Mouse (Mus musculus) forebrain, embryonic 14.5 days (tissue): ENCODE measurements at regions not wholly inside any gene's neighbourhood (a gene's known extent, or its start where the extent isn't known, plus 50 kb on each side); places are given as distances from the start of the nearest gene placed in this dataset.
A peak's percentile ranks its signal among the peaks of the same experiment; 100 is the strongest.

ENCODE experiments used
- ATAC-seq: fragments of 200-750 bp; cut with Nextera tagmentation; 2 replicates; pipeline ENCODE4 v1.8.0; 2017; ENCODE audit warnings: mild to moderate bottlenecking, moderate library complexity
- DNase-seq: peaks from one replicate; pipeline ENCODE4 v3.0.0-alpha.2; 2015; ENCODE audit warnings: low spot score
- H3K27ac ChIP-seq: fragments of 300-500 bp; sonication (generic); 2 replicates; pipeline ENCODE4 v1.5.1; 2014; ENCODE audit warnings: low read depth, mild to moderate bottlenecking, control low read depth, low read length, moderate library complexity
- H3K27me3 ChIP-seq: fragments of 300-500 bp; sonication (generic); replicated peaks from 2 replicates; pipeline ENCODE4 v1.6.1; 2014; ENCODE audit warnings: low read length, control low read depth, mixed read lengths; ENCODE audit not compliant: control insufficient read depth, insufficient read depth
- H3K36me3 ChIP-seq: fragments of 300-500 bp; sonication (generic); 2 replicates; pipeline ENCODE4 v1.6.1; 2014; ENCODE audit warnings: low read length, control low read depth; ENCODE audit not compliant: control insufficient read depth, insufficient read depth
- H3K4me1 ChIP-seq: fragments of 300-500 bp; sonication (generic); 2 replicates; pipeline ENCODE4 v1.6.1; 2014; ENCODE audit warnings: antibody characterized with exemption, low read length, control low read depth; ENCODE audit not compliant: control insufficient read depth, insufficient read depth
- H3K4me2 ChIP-seq: fragments of 300-500 bp; sonication (generic); 2 replicates; pipeline ENCODE4 v1.6.1; 2014; ENCODE audit warnings: mild to moderate bottlenecking, control low read depth, low read length
- H3K4me3 ChIP-seq: fragments of 300-500 bp; sonication (generic); 2 replicates; pipeline ENCODE4 v1.5.1; 2014; ENCODE audit warnings: low read depth, low read length, control low read depth
- H3K9ac ChIP-seq: fragments of 300-500 bp; sonication (generic); 2 replicates; pipeline ENCODE4 v1.6.1; 2014; ENCODE audit warnings: mild to moderate bottlenecking, low read length, control low read depth, moderate library complexity
- H3K9me3 ChIP-seq: fragments of 300-500 bp; sonication (generic); replicated peaks from 2 replicates; pipeline ENCODE4 v1.6.1; 2016; ENCODE audit warnings: low read length, control low read depth, mixed read lengths; ENCODE audit not compliant: control insufficient read depth
- WGBS: fragments of 180-500 bp; shearing (Covaris S2); extraction: QIAGEN DNeasy Blood & Tissue Kit; methylation state at CpG from one replicate; pipeline ENCODE4 v1.1.7; 2014; 5-methylcytosine and 5-hydroxymethylcytosine counted together

GRCm38 (mm10) chr12:15320697-15321449 lies 495.8 kb downstream of the Trib2 start:
- Histone ChIP-seq H3K27ac (no peak overlapping the region), H3K9ac (no peak overlapping the region), H3K27me3 (no peaks in the 10 kb centered on the region), H3K4me3 (no peak overlapping the region), H3K9me3 (no peaks in the 10 kb centered on the region), H3K36me3 (no peaks in the 10 kb centered on the region), H3K4me1 (no peaks in the 10 kb centered on the region), H3K4me2 (no peak overlapping the region)
- DNase-seq: no peak
- WGBS: 77% methylated on average over 5 of the region's 5 CpGs
- no peak for ATAC-seq

- Histone ChIP-seq H3K4me2 (no peak overlapping the region), H3K9me3 (no peaks in the 10 kb centered on the region), H3K4me3 (no peak overlapping the region), H3K27me3 (no peaks in the 10 kb centered on the region), H3K27ac (no peak overlapping the region), H3K4me1 (no peaks in the 10 kb centered on the region), H3K9ac (no peak overlapping the region), H3K36me3 (no peaks in the 10 kb centered on the region)
- 79% methylated on average over 1 of the region's 1 CpGs for WGBS
- no peak for DNase-seq
- ATAC-seq: no peak
Observed at GRCm38 (mm10) chr12:15319647-15320046, 497.1 kb downstream of the Trib2 start.

DNA sequence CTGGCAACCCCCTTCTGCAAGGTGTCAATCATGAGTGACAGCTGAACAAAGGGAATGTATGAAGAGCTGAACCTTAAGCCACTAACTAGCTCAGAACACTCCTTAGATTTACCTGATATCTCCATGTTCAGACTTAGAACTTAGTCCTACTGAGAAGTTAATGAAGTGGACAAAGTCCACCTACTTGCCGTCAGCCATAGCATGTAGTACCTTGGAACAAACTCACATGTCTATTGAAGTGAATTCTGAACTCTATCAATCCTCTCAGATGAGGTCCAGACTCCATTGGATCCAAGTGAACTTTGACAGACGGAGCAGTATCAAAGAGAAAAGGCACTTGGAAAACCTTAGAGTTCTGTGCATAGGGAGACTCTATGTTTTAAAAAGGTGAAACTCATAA lies 521.8 kb downstream of the Trib2 start:
- no peak overlapping the region for H3K27ac ChIP-seq
- H3K27me3 ChIP-seq: no peaks in the 10 kb centered on the region
- DNase-seq: no peak
- no peaks in the 10 kb centered on the region for H3K36me3 ChIP-seq
- WGBS: 90% methylated on average over 2 of the region's 2 CpGs
- no peak for ATAC-seq
- H3K4me2 ChIP-seq: no peak overlapping the region
- no peaks in the 10 kb centered on the region for H3K4me1 ChIP-seq
- H3K4me3 ChIP-seq: no peak overlapping the region
- H3K9me3 ChIP-seq: no peaks in the 10 kb centered on the region
- H3K9ac ChIP-seq: no peak overlapping the region

- Histone ChIP-seq H3K4me2 (no peak overlapping the region), H3K36me3 (no peaks in the 10 kb centered on the region), H3K27ac (no peak overlapping the region), H3K9me3 (no peaks in the 10 kb centered on the region), H3K27me3 (no peaks in the 10 kb centered on the region), H3K9ac (no peak overlapping the region), H3K4me3 (no peak overlapping the region), H3K4me1 (no peaks in the 10 kb centered on the region)
- 96% methylated on average over 1 of the region's 1 CpGs for WGBS
- ATAC-seq (no peak), DNase-seq (no peak)
Observed at GRCm38 (mm10) chr12:15262165-15262564, 554.6 kb downstream of the Trib2 start.

GRCm38 (mm10) chr12:15261604-15262003 lies 555.1 kb downstream of the Trib2 start:
- DNase-seq (no peak), ATAC-seq (no peak)
- 84% methylated on average over 1 of the region's 1 CpGs for WGBS
- Histone ChIP-seq H3K4me1 (no peaks in the 10 kb centered on the region), H3K4me2 (no peak overlapping the region), H3K9ac (no peak overlapping the region), H3K4me3 (no peak overlapping the region), H3K9me3 (no peaks in the 10 kb centered on the region), H3K27me3 (no peaks in the 10 kb centered on the region), H3K27ac (no peak overlapping the region), H3K36me3 (no peaks in the 10 kb centered on the region)

- Histone ChIP-seq H3K9me3 (no peaks in the 10 kb centered on the region), H3K27me3 (no peaks in the 10 kb centered on the region), H3K27ac (no peak overlapping the region), H3K36me3 (no peaks in the 10 kb centered on the region), H3K4me3 (no peak overlapping the region), H3K9ac (no peak overlapping the region), H3K4me1 (no peaks in the 10 kb centered on the region), H3K4me2 (no peak overlapping the region)
- DNase-seq (no peak), ATAC-seq (no peak)
- WGBS: 66% methylated on average over 2 of the region's 2 CpGs
Observed at GRCm38 (mm10) chr12:15260907-15261415, 555.8 kb downstream of the Trib2 start.

GRCm38 (mm10) chr12:15244966-15245365 lies 571.8 kb downstream of the Trib2 start:
- H3K27me3 ChIP-seq: no peaks in the 10 kb centered on the region
- no peak overlapping the region for H3K27ac ChIP-seq
- ATAC-seq (no peak), DNase-seq (no peak)
- no peak overlapping the region for H3K4me3 ChIP-seq
- no peaks in the 10 kb centered on the region for H3K4me1 ChIP-seq
- H3K4me2 ChIP-seq: no peak overlapping the region
- H3K9ac ChIP-seq: no peak overlapping the region
- no peaks in the 10 kb centered on the region for H3K36me3 ChIP-seq
- 87% methylated on average over 4 of the region's 4 CpGs for WGBS
- no peaks in the 10 kb centered on the region for H3K9me3 ChIP-seq

- H3K9me3 ChIP-seq: no peaks in the 10 kb centered on the region
- H3K4me1 ChIP-seq: no peaks in the 10 kb centered on the region
- no peaks in the 10 kb centered on the region for H3K36me3 ChIP-seq
- no peak overlapping the region for H3K4me3 ChIP-seq
- H3K27ac ChIP-seq: no peak overlapping the region
- ATAC-seq (peak; percentile 60), DNase-seq (peak; percentile 30)
- no peak overlapping the region for H3K9ac ChIP-seq
- H3K27me3 ChIP-seq: no peaks in the 10 kb centered on the region
- 83% methylated on average over 5 of the region's 5 CpGs for WGBS
- no peak overlapping the region for H3K4me2 ChIP-seq
Observed at GRCm38 (mm10) chr12:15222497-15223170, 594.1 kb downstream of the Trib2 start.

- Histone ChIP-seq H3K27me3 (no peaks in the 10 kb centered on the region), H3K9ac (no peak overlapping the region), H3K27ac (no peak overlapping the region), H3K36me3 (no peaks in the 10 kb centered on the region), H3K4me3 (no peak overlapping the region), H3K4me2 (0 out of 2 replicates have a peak overlapping the region, but pooled peaks have one; percentile 0), H3K4me1 (no peaks in the 10 kb centered on the region), H3K9me3 (no peaks in the 10 kb centered on the region)
- 11% methylated on average over 8 of the region's 8 CpGs for WGBS
- ATAC-seq (peak; percentile 75; the same call in 1 of the 2 replicates), DNase-seq (peak; percentile 46)
Observed at GRCm38 (mm10) chr12:15218504-15218903, 598.2 kb downstream of the Trib2 start.
